Mouse (Mus musculus): ENCODE measurements around the gene Gm10330. TPM values are rescaled to one million over a fixed set of nuclear protein-coding genes. Genes with fewer than 3 reads are reported as not detected.

Gene Gm10330
- total RNA-seq (2023), result not detected

DNA sequence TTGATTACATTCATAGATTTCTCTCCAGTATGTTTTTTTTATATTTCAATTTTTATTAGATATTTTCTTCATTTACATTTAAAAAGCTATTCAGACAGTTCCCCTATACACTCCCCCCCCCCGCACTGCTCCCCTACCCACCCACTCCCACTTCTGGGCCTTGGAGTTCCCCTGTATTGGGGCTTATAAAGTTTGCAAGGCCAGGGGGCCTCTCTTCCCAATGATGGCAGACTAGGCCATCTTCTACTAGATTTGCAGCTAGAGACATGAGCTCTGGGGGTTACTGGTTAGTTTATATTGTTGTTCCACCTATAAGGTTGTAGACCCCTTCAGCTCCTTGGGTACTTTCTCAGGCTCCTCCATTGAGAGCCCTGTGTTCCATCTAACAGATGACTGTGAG is at the start of gene Gm10330:
Gene Gm10330, minus strand, starts transcription at position 101 of the 400 bp plus-strand sequence.

